Mouse (Mus musculus) olfactory bulb, adult 2 months (tissue): ENCODE data around the gene Fgfr2.

ENCODE experiments used
- CTCF ChIP-seq: fragments of 200-500 bp; IDR thresholded peaks from 2 replicates; pipeline ENCODE4 v1.5.1; 2012; ENCODE audit warnings: low read depth, mild to moderate bottlenecking, low read length, moderate library complexity; ENCODE audit not compliant: insufficient read depth
- POLR2A ChIP-seq: fragments of 200-500 bp; IDR thresholded peaks from 2 replicates; pipeline ENCODE4 v1.6.1; 2012; ENCODE audit warnings: mild to moderate bottlenecking, low read depth, low read length, moderate library complexity; ENCODE audit not compliant: insufficient read depth

- no peak for TF ChIP-seq POLR2A
- TF ChIP-seq CTCF: no peak
Measured at GRCm38 (mm10) chr7:130168296-130168695, 2954.9 kb downstream of the Fgfr2 start.
